Mouse (Mus musculus) hindbrain, embryonic 14.5 days (tissue): ENCODE data around the gene Taar3. TPM values are rescaled to one million over a fixed set of nuclear protein-coding genes. Genes with fewer than 3 reads are reported as not detected.

ENCODE experiments used
- ATAC-seq: fragments of 200-750 bp; cut with Nextera tagmentation; 2 replicates; pipeline ENCODE4 v1.8.0; 2017; ENCODE audit warnings: moderate number of reproducible peaks, mild to moderate bottlenecking, moderate TSS enrichment, moderate library complexity; ENCODE audit not compliant: low FRiP score
- DNase-seq: peaks from one replicate; pipeline ENCODE4 v3.0.0-alpha.2; 2015; ENCODE audit warnings: low spot score
- H3K27ac ChIP-seq: fragments of 300-500 bp; sonication (generic); 2 replicates; pipeline ENCODE4 v1.5.1; 2014; ENCODE audit warnings: mild to moderate bottlenecking, moderate library complexity
- H3K27me3 ChIP-seq: fragments of 300-500 bp; sonication (generic); 2 replicates; pipeline ENCODE4 v1.6.1; 2014; ENCODE audit warnings: mild to moderate bottlenecking, low read length, mixed read lengths; ENCODE audit not compliant: control insufficient read depth, insufficient read depth
- H3K36me3 ChIP-seq: fragments of 300-500 bp; sonication (generic); replicated peaks from 2 replicates; pipeline ENCODE4 v1.6.1; 2014; ENCODE audit not compliant: control insufficient read depth, insufficient read depth
- H3K4me1 ChIP-seq: fragments of 300-500 bp; sonication (generic); replicated peaks from 2 replicates; pipeline ENCODE4 v1.6.1; 2014; ENCODE audit warnings: antibody characterized with exemption, low read length, mixed read lengths; ENCODE audit not compliant: control insufficient read depth, insufficient read depth
- H3K4me2 ChIP-seq: fragments of 300-500 bp; sonication (generic); replicated peaks from 2 replicates; pipeline ENCODE4 v1.6.1; 2014; ENCODE audit warnings: mild to moderate bottlenecking, moderate library complexity
- H3K4me3 ChIP-seq: fragments of 300-500 bp; sonication (generic); replicated peaks from 2 replicates; pipeline ENCODE4 v1.5.1; 2014; ENCODE audit warnings: mild to moderate bottlenecking, low read length
- H3K9ac ChIP-seq: fragments of 300-500 bp; sonication (generic); 2 replicates; pipeline ENCODE4 v1.6.1; 2014
- H3K9me3 ChIP-seq: fragments of 300-500 bp; sonication (generic); 2 replicates; pipeline ENCODE4 v1.6.1; 2016; ENCODE audit warnings: low read length; ENCODE audit not compliant: control insufficient read depth
- WGBS: fragments of 180-500 bp; shearing (Covaris S2); extraction: QIAGEN DNeasy Blood & Tissue Kit; methylation state at CpG from one replicate; pipeline ENCODE4 v1.1.7; 2014; 5-methylcytosine and 5-hydroxymethylcytosine counted together
- polyA plus RNA-seq: library from polyadenylated mRNA; unstranded; fragments of >200 nt; fragmentation: Nextera tagmentation; extraction: Ambion mirVana; gene quantifications from 2 replicates; pipeline ENCODE4 v1.2.1, GENCODE M21; 2014

The Taar3 gene
- polyA plus RNA-seq: not detected in 2 replicates

- DNase-seq: no peak
Measured at GRCm38 (mm10) chr10:23949508-23950005, at the start of gene Taar3. Gene Taar3, plus strand, starts transcription at chr10:23949558.

GRCm38 (mm10) chr10:23901119-23901518, 48.2 kb upstream of the Taar3 start:
- H3K9ac ChIP-seq: no peak overlapping the region
- no peak overlapping the region for H3K27ac ChIP-seq
- 41% methylated on average over 3 of the region's 3 CpGs for WGBS
- ATAC-seq: no peak
- DNase-seq: no peak
- no peaks in the 10 kb centered on the region for H3K36me3 ChIP-seq
- H3K4me1 ChIP-seq: no peaks in the 10 kb centered on the region
- no peaks in the 10 kb centered on the region for H3K9me3 ChIP-seq
- H3K27me3 ChIP-seq: no peaks in the 10 kb centered on the region
- no peak overlapping the region for H3K4me2 ChIP-seq
- no peak overlapping the region for H3K4me3 ChIP-seq

More at GRCm38 (mm10) chr10:23949508-23950005, at the start of gene Taar3:
- Histone ChIP-seq H3K9ac (no peak within 1 kb of the TSS), H3K4me2 (no peak within 1 kb of the TSS), H3K4me1 (no peaks in the 10 kb centered on the region), H3K9me3 (no peaks in the 10 kb centered on the region), H3K27me3 (no peaks in the 10 kb centered on the region), H3K4me3 (no peak within 1 kb of the TSS), H3K27ac (no peak within 1 kb of the TSS), H3K36me3 (no peaks in the 10 kb centered on the region)
- no peak for ATAC-seq
- WGBS: 85% methylated on average over 16 of the region's 16 CpGs

GRCm38 (mm10) chr10:23905661-23906060, 43.7 kb upstream of the Taar3 start:
- WGBS: 84% methylated on average over 1 of the region's 1 CpGs

GRCm38 (mm10) chr10:23920056-23920455, 29.3 kb upstream of the Taar3 start, which contains the start of gene Taar1:
Gene Taar1, plus strand, starts transcription at chr10:23920356.
- WGBS: 89% methylated on average over 4 of the region's 4 CpGs
- no peaks in the 10 kb centered on the region for H3K27me3 ChIP-seq
- no peaks in the 10 kb centered on the region for H3K36me3 ChIP-seq

More at GRCm38 (mm10) chr10:23905661-23906060, 43.7 kb upstream of the Taar3 start:
- no peak overlapping the region for H3K27ac ChIP-seq
- ATAC-seq: no peak
- H3K27me3 ChIP-seq: no peaks in the 10 kb centered on the region
- H3K9me3 ChIP-seq: no peaks in the 10 kb centered on the region
- H3K9ac ChIP-seq: no peak overlapping the region
- no peaks in the 10 kb centered on the region for H3K4me1 ChIP-seq
- H3K4me3 ChIP-seq: no peak overlapping the region
- DNase-seq: no peak
- H3K36me3 ChIP-seq: no peaks in the 10 kb centered on the region
- H3K4me2 ChIP-seq: no peak overlapping the region

GRCm38 (mm10) chr10:23922468-23922867, 26.9 kb upstream of the Taar3 start:
- Histone ChIP-seq H3K27ac (no peak overlapping the region), H3K4me2 (no peak overlapping the region), H3K9me3 (no peaks in the 10 kb centered on the region), H3K4me3 (no peak overlapping the region), H3K4me1 (no peaks in the 10 kb centered on the region), H3K36me3 (no peaks in the 10 kb centered on the region), H3K9ac (no peak overlapping the region), H3K27me3 (no peaks in the 10 kb centered on the region)
- DNase-seq: no peak
- no peak for ATAC-seq
- 92% methylated on average over 3 of the region's 3 CpGs for WGBS

More at GRCm38 (mm10) chr10:23920056-23920455, 29.3 kb upstream of the Taar3 start, which contains the start of gene Taar1:
- Histone ChIP-seq H3K4me2 (no peak within 1 kb of the TSS), H3K9me3 (no peaks in the 10 kb centered on the region), H3K4me1 (no peaks in the 10 kb centered on the region), H3K27ac (no peak within 1 kb of the TSS), H3K9ac (no peak within 1 kb of the TSS), H3K4me3 (no peak within 1 kb of the TSS)
- ATAC-seq (no peak), DNase-seq (no peak)

GRCm38 (mm10) chr10:23923941-23924340, 25.4 kb upstream of the Taar3 start:
- no peaks in the 10 kb centered on the region for H3K36me3 ChIP-seq
- DNase-seq (no peak), ATAC-seq (no peak)
- no peak overlapping the region for H3K4me3 ChIP-seq
- no peak overlapping the region for H3K27ac ChIP-seq
- H3K4me1 ChIP-seq: no peaks in the 10 kb centered on the region
- H3K27me3 ChIP-seq: no peaks in the 10 kb centered on the region
- 89% methylated on average over 2 of the region's 2 CpGs for WGBS
- H3K9ac ChIP-seq: no peak overlapping the region
- no peak overlapping the region for H3K4me2 ChIP-seq
- no peaks in the 10 kb centered on the region for H3K9me3 ChIP-seq

- Histone ChIP-seq H3K4me2 (no peak overlapping the region), H3K27ac (no peak overlapping the region), H3K9ac (no peak overlapping the region), H3K4me3 (no peak overlapping the region), H3K27me3 (no peaks in the 10 kb centered on the region), H3K36me3 (no peaks in the 10 kb centered on the region), H3K9me3 (no peaks in the 10 kb centered on the region), H3K4me1 (no peaks in the 10 kb centered on the region)
- DNase-seq (no peak), ATAC-seq (no peak)
- WGBS: 52% methylated on average over 4 of the region's 4 CpGs
Measured at GRCm38 (mm10) chr10:23937613-23938012, 11.7 kb upstream of the Taar3 start.

- Histone ChIP-seq H3K27ac (no peak within 1 kb of the TSS), H3K9ac (peak within 1 kb of the TSS; percentile 17; the same call in 1 of the 2 replicates), H3K4me2 (no peak within 1 kb of the TSS), H3K36me3 (no peaks in the 10 kb centered on the region), H3K9me3 (no peaks in the 10 kb centered on the region), H3K27me3 (no peaks in the 10 kb centered on the region), H3K4me1 (no peaks in the 10 kb centered on the region), H3K4me3 (no peak within 1 kb of the TSS)
- 46% methylated on average over 6 of the region's 6 CpGs for WGBS
- DNase-seq: no peak
- ATAC-seq: no peak
Measured at GRCm38 (mm10) chr10:23938312-23938711, 11.0 kb upstream of the Taar3 start, which contains the start of gene Taar2. Gene Taar2, plus strand, starts transcription at chr10:23938572.

GRCm38 (mm10) chr10:23942465-23942864, 6.9 kb upstream of the Taar3 start:
- no peak overlapping the region for H3K27ac ChIP-seq
- ATAC-seq (no peak), DNase-seq (no peak)
- WGBS: 76% methylated on average over 5 of the region's 5 CpGs
- no peaks in the 10 kb centered on the region for H3K9me3 ChIP-seq
- no peak overlapping the region for H3K4me2 ChIP-seq
- no peak overlapping the region for H3K9ac ChIP-seq
- no peak overlapping the region for H3K4me3 ChIP-seq
- no peaks in the 10 kb centered on the region for H3K27me3 ChIP-seq
- no peaks in the 10 kb centered on the region for H3K4me1 ChIP-seq
- no peaks in the 10 kb centered on the region for H3K36me3 ChIP-seq

GRCm38 (mm10) chr10:23948026-23948425, 1.3 kb upstream of the Taar3 start:
- ATAC-seq: no peak
- H3K27ac ChIP-seq: no peak overlapping the region
- no peak overlapping the region for H3K4me3 ChIP-seq
- WGBS: 71% methylated on average over 7 of the region's 7 CpGs
- H3K27me3 ChIP-seq: no peaks in the 10 kb centered on the region
- H3K36me3 ChIP-seq: no peaks in the 10 kb centered on the region
- DNase-seq: no peak
- no peaks in the 10 kb centered on the region for H3K9me3 ChIP-seq
- H3K4me1 ChIP-seq: no peaks in the 10 kb centered on the region
- no peak overlapping the region for H3K9ac ChIP-seq
- no peak overlapping the region for H3K4me2 ChIP-seq
